Mouse (Mus musculus): ENCODE measurements around the gene Gm5485.

The Gm5485 gene

GRCm38 (mm10) chr16:48412246-48412645 is at the start of gene Gm5485:
Gm5485 (minus strand) TSS chr16:48412416.
- DNase-seq (ENCODE audit: low spot score) = no peak

GRCm38 (mm10) chr16:48453264-48453663 is 41.0 kb upstream of the Gm5485 start:
- no peak for DNase-seq (ENCODE audit: low spot score)

GRCm38 (mm10) chr16:48446161-48446925 is 34.1 kb upstream of the Gm5485 start:
- DNase-seq (ENCODE audit: low spot score) = no peak

- no peak for DNase-seq (ENCODE audit: low spot score)
Observed at GRCm38 (mm10) chr16:48444589-48444988, 32.4 kb upstream of the Gm5485 start.

DNA sequence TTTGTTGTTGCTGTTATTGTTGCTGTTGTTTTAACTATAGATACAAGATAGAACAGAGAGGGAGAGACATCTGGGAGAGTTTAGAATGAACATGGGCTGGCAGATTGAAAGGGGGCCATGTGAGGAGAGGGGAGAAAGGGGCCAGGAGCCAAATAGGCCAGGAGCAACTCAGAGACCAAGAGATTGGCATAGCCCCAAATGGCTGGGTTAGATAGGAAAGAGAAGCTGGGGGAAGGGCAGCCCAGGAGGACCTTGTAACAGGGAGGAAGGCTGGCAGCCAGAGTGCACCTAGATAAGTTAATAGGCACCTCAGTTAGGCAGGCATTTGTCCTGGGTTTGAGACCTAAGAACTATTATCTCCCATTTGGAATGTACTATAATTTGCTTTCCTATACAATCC is 25.3 kb upstream of the Gm5485 start:
- DNase-seq (ENCODE audit: low spot score) = no peak

GRCm38 (mm10) chr16:48435454-48435853 is 23.2 kb upstream of the Gm5485 start:
- no peak for DNase-seq (ENCODE audit: low spot score)

- no peak for DNase-seq (ENCODE audit: low spot score)
Observed at GRCm38 (mm10) chr16:48431027-48431426, 18.8 kb upstream of the Gm5485 start, which contains the start of gene Morc1. Morc1 (plus strand) TSS chr16:48431237.

DNA sequence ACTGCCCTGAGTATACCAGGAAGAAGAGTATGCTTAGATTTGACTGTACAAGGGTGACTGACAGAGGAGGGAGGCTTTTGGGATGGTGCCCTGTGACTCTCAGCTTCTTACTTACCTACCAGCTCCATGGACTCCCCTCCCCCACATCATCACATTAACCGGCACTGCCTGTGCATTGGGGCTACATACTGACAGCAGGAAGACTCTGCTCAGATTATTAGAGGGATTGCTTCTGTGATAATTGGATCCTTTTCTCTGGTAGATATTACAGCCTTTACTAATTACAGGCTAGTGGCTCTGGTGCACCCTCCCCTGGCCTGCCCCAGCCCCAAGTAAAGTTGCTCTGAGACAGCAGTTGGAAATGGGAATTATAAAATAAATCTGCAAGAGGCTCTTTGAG is 17.2 kb upstream of the Gm5485 start:
- no peak for DNase-seq (ENCODE audit: low spot score)

DNA sequence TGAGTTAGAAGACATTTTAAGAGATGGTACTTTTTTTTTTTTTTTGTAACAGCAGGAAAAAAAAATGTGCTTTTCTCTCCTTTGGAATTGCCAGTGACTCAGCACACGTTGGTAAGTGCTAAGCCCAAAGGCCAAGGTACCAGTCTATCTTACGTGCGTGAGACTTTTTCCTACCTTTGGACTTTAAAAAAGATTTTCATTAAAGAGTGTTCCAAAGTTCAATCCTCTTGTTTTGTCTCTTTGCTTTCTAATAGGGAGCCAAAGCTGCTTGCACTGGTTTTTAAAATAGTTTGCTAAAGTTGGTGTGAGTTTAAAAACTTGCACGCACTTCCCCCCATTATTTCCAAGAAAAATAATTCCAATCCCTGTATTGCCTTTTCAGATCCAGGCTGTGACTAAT is 11.9 kb upstream of the Gm5485 start:
- DNase-seq (ENCODE audit: low spot score) = no peak

DNA sequence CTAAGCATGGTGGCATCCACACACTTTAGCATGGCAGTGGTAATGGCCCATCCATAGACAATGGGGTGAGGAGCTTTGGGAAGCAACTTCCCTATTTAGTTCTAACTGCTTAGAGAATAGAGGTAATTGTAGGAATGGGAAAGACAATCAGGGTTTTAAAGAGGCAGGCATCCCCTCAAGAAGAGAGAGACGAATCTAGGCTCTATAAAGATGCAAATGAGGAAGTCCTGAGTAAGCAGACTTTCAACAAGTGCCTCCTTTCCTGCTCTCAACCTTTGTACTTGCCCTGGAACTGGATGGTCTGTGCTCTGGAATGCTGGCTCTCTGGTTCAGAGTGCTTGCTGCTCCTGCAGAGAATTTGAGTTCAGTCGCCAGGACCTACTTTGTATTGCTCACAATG is 10.3 kb upstream of the Gm5485 start:
- no peak for DNase-seq (ENCODE audit: low spot score)

DNA sequence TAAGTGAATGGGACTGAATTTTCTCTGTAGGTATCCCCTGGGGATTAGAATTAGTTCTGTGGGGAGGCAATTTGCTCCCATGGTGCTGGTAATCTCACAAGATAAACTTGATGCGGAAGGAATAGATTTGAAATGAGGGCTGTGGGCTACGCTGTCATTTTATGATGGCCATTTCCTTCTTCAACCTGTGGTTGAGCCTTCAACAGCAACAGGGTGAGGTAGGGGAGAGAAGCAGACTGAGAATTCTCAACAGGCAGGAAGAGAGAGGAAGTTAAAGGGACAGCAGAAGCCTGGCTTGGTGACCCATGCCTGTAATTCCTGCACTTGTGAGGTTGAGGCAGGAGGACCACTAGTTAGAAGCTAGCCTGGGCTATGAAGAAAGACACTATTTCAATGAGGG is 6.8 kb upstream of the Gm5485 start:
- DNase-seq (ENCODE audit: low spot score) = no peak

- no peak for DNase-seq (ENCODE audit: low spot score)
Observed at GRCm38 (mm10) chr16:48418557-48418956, 6.3 kb upstream of the Gm5485 start.

DNA sequence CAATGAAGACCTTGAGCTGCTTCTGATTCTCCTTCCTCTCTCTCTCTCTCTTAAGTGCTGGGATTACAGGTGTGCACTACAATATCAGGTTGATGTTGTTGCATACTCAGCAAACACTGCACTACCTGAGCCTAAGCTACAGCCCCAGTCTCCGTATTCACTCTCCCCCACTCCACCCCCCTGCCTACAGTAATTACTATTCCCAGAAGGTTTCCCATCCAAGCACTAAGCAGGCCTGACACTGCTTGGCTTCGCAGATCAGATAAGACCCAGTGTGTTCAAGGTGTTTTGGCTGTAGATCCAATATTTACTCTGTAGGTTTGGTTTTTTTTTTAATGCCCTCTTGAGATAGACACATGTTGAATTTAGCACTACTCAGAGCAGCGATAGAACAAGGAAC is 2.1 kb downstream of the Gm5485 start:
- DNase-seq (ENCODE audit: low spot score) = no peak

DNA sequence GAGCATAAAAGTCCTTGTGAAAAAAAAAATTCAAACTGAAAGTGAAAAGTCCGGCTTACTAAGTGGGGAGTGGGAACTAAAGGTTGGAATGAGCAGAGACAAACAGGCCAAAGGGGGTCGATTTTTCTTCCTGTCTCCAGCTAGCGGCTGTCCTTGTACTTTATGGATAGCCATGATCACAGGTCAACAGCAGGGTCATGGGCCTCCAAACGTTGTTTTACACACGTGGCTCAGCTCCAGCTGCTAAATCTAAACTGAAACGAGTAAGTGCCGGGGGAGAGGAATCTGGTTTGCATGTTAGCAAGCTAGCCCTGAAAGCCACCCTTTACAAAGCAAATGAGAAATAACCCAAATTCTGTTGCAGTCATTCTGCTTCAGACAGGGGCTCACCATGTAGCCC is 2.6 kb downstream of the Gm5485 start:
- DNase-seq (ENCODE audit: low spot score) = no peak

- DNase-seq (ENCODE audit: low spot score) = no peak
Observed at GRCm38 (mm10) chr16:48405674-48406403, 6.4 kb downstream of the Gm5485 start.

DNA sequence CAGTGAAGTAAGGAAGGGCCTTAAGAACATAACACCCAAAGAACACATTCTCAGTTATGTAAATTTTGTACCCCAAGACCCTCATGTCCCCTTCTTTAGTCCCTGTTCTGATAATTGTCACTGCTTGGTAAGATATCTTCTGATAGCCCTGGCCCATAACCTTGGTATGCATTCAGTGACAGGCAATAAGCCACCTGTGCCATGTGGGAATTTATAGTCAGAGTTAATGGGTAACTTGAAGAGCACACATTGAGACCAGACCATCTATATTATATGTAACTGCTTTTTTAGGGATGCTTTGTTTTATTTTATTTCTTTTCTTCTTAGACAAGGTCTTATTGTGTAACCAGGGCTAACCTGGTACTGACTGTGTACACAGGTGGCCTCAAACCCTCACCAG is 8.2 kb downstream of the Gm5485 start:
- no peak for DNase-seq (ENCODE audit: low spot score)

DNA sequence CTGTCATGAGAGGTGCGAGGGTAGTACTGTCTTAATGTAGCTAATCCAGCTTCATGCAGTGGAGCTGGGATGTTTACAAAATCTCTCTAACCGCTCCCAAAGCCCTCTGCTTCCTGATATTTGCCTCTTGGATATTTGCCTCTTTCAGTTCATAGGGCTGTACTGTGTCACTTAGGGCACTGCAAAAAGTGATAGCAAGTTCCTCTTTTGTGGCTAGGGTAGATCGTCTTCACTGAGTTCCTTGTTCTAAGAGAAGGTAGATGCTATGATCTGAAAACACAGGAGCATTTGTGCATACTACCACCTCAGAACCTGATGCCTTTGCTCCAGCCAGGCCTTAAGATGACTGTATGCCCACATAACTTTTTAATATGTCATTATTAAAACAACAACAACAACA is 8.8 kb downstream of the Gm5485 start:
- DNase-seq (ENCODE audit: low spot score) = no peak

GRCm38 (mm10) chr16:48402963-48403362 is 9.3 kb downstream of the Gm5485 start:
- DNase-seq (ENCODE audit: low spot score) = no peak

DNA sequence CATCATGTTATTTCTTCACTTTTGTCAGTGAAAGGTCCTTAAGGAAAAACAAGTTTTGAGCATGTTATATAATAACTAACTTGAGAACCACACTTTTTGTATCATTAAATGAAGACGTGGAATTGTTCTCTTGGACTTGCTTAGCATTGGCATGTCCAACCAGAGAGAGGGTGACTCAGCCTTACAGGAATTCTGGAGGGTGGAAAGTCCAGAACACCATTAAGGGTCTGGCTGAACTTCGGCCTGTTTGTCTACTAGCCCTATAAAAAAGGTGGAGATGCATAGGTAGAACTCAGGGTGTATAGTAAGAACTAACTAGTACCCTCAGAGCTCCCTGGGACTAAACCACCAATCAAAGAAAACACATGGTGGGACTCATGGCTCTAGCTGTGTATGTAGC is 16.9 kb downstream of the Gm5485 start:
- no peak for DNase-seq (ENCODE audit: low spot score)

- DNase-seq (ENCODE audit: low spot score) = no peak
Observed at GRCm38 (mm10) chr16:48386982-48387381, 25.2 kb downstream of the Gm5485 start.

GRCm38 (mm10) chr16:48383582-48384257 is 28.5 kb downstream of the Gm5485 start:
- DNase-seq (ENCODE audit: low spot score) = no peak

GRCm38 (mm10) chr16:48373711-48374485 is 38.3 kb downstream of the Gm5485 start:
- DNase-seq (ENCODE audit: low spot score) = no peak

All from ovary, postnatal 10 days (tissue).